Mouse (Mus musculus) C2C12 (cell line): ENCODE data around the gene Klk7. TPM values are rescaled to one million over a fixed set of nuclear protein-coding genes. Genes with fewer than 3 reads are reported as not detected.

Experiments used
- H3K27me3 ChIP-seq: one replicate; pipeline ENCODE4 v1.6.1; 2011; ENCODE audit not compliant: control insufficient read depth, insufficient read depth, insufficient read length
- H3K36me3 ChIP-seq: one replicate; pipeline ENCODE4 v1.6.1; 2011; ENCODE audit not compliant: control insufficient read depth, insufficient read depth
- H3K4me3 ChIP-seq: one replicate; pipeline ENCODE4 v1.5.1; 2011; ENCODE audit warnings: mild to moderate bottlenecking, control low read depth; ENCODE audit not compliant: poor library complexity, insufficient read depth, severe bottlenecking
- H3K79me2 ChIP-seq: one replicate; pipeline ENCODE4 v1.6.1; 2011; ENCODE audit not compliant: control insufficient read depth, insufficient read depth
- H3K79me3 ChIP-seq: one replicate; pipeline ENCODE4 v1.6.1; 2011; ENCODE audit warnings: low read depth, control low read depth
- H3ac ChIP-seq: one replicate; pipeline ENCODE3; 2011; ENCODE audit warnings: low read depth; ENCODE audit not compliant: control insufficient read depth, insufficient read length
- CEBPB ChIP-seq: IDR thresholded peaks from one replicate; pipeline ENCODE4 v1.6.1; 2011; ENCODE audit warnings: low read depth, mild to moderate bottlenecking, control low read depth, moderate library complexity
- CTCF ChIP-seq: IDR thresholded peaks from one replicate; pipeline ENCODE4 v1.5.1; 2011; ENCODE audit not compliant: control insufficient read depth, insufficient read depth, insufficient read length
- FOSL1 ChIP-seq: IDR thresholded peaks from one replicate; pipeline ENCODE4 v1.8.0; 2011; ENCODE audit warnings: mild to moderate bottlenecking, low read length; ENCODE audit not compliant: poor library complexity, insufficient read depth, severe bottlenecking
- MAX ChIP-seq: IDR thresholded peaks from one replicate; pipeline ENCODE4 v1.6.1; 2011; ENCODE audit warnings: mild to moderate bottlenecking, control low read depth
- MYOD1 ChIP-seq: IDR thresholded peaks from one replicate; pipeline ENCODE4 v1.6.1; 2011; ENCODE audit warnings: low read depth; ENCODE audit not compliant: control insufficient read depth, insufficient read length
- MYOG ChIP-seq: IDR thresholded peaks from one replicate; pipeline ENCODE4 v1.6.1; 2011; ENCODE audit not compliant: control insufficient read depth, insufficient read length; ENCODE audit errors: extremely low read depth
- USF1 ChIP-seq: IDR thresholded peaks from one replicate; pipeline ENCODE4 v1.6.1; 2011; ENCODE audit warnings: low read depth, mild to moderate bottlenecking, control low read depth, moderate library complexity
- polyA plus RNA-seq: library from polyadenylated mRNA; unstranded; fragments of >200 nt; fragmentation: generic; extraction: Trizol; gene quantifications from one replicate; pipeline ENCODE4 v1.2.1, GENCODE M21; 2012; ENCODE audit warnings: missing spikeins

The Klk7 gene
- polyA plus RNA-seq, 1 experiment, result not detected

DNA sequence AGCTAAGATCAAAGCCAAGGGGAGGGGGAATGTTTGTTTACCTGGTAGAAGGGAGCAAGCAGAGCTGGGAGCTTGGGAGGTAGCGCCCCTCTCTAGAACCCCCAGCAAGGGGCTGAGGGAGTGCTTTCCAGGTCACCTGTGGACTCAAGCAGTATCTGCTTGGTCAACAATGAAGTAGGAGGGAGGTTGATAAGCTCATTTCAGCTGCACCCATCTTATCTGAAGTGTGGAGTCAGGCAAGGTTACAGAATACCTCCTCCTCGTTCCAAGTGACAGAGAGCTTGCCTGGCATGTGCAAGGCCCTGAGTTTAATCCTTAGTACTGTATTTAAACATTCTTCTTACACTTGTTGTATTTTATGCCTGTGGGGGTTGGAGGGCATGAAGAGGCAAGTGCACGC lies 44.6 kb downstream of the Klk7 start:
- Histone ChIP-seq H3ac (no peak overlapping the region), H3K79me3 (no peaks in the 10 kb centered on the region), H3K79me2 (no peaks in the 10 kb centered on the region), H3K27me3 (peaks cover 10% of the 10 kb centered on the region), H3K4me3 (no peak overlapping the region), H3K36me3 (no peaks in the 10 kb centered on the region)
- TF ChIP-seq CEBPB (no peak), MAX (no peak), FOSL1 (no peak), USF1 (no peak), MYOD1 (no peak), CTCF (no peak), MYOG (no peak)

- Histone ChIP-seq H3K79me2 (no peaks in the 10 kb centered on the region), H3ac (no peak overlapping the region), H3K27me3 (peaks cover 8% of the 10 kb centered on the region), H3K4me3 (no peak overlapping the region), H3K36me3 (no peaks in the 10 kb centered on the region), H3K79me3 (no peaks in the 10 kb centered on the region)
- no peak for TF ChIP-seq MYOD1
- TF ChIP-seq MAX, result no peak
- no peak for TF ChIP-seq FOSL1
- TF ChIP-seq CEBPB, result no peak
- TF ChIP-seq USF1, result no peak
- TF ChIP-seq MYOG, result no peak
- no peak for TF ChIP-seq CTCF
Observed at GRCm38 (mm10) chr7:43856307-43856706, 45.2 kb downstream of the Klk7 start.

DNA sequence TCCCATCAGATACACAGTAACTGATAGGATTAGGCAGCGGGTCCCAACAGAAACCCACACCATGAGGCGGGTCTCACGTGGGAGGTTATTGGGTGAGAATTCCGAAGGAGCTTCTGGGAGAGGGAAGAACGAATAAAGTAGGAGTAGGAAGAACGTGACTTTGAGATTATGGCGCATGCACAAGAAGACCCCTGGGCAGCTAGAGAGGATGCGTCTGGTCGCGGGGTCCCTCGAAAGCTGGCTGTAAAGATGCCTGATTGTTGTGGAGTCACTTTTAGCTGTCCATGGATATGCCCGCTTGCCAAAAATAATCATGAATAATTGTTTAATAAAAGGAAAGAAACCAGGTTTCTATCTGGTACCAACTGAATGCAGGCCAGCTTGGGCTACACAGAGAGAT lies 46.4 kb downstream of the Klk7 start:
- no peak for TF ChIP-seq CEBPB
- no peak for TF ChIP-seq FOSL1
- TF ChIP-seq MYOG, result no peak
- no peak for TF ChIP-seq USF1
- no peak for TF ChIP-seq MAX
- TF ChIP-seq CTCF, result no peak
- no peak for TF ChIP-seq MYOD1
- Histone ChIP-seq H3K79me2 (no peaks in the 10 kb centered on the region), H3K4me3 (no peak overlapping the region), H3K36me3 (no peaks in the 10 kb centered on the region), H3ac (no peak overlapping the region), H3K79me3 (no peaks in the 10 kb centered on the region), H3K27me3 (peaks cover 6% of the 10 kb centered on the region)

DNA sequence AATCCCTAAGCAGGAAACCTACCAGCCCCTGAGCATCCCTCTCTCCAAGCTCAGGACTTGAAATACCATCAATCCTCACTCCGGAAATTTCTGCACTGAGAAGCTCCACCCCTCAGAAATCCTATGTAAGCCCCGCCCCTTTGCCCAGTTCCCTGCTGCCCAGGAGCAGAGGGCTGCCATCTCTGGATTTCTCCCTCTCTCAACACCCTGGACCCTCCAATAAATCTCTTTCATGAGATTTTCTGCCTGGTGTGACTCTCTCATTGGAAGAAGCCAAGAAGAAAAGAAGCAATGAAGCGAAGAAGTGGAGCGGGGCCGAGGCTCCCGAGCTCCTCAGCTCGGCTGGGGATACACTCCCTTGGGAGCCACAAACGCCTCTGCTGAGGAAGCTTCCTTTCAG lies 49.3 kb downstream of the Klk7 start:
- Histone ChIP-seq H3K79me2 (no peaks in the 10 kb centered on the region), H3ac (no peak overlapping the region), H3K36me3 (no peaks in the 10 kb centered on the region), H3K27me3 (peaks cover 5% of the 10 kb centered on the region), H3K4me3 (no peak overlapping the region), H3K79me3 (no peaks in the 10 kb centered on the region)
- TF ChIP-seq CEBPB (no peak), FOSL1 (no peak), USF1 (no peak)

Other genes starting within 250 kb of the Klk7 start
- gene Zfp658, start 249.0 kb upstream of the Klk7 start, polyA plus RNA-seq, result 0.90 TPM
- gene Zfp719, start 231.7 kb upstream of the Klk7 start, polyA plus RNA-seq, result 2.1 TPM
- not detected for gene Zfp819, start 204.1 kb upstream of the Klk7 start, polyA plus RNA-seq
- not detected for gene Ceacam18, start 176.6 kb upstream of the Klk7 start, polyA plus RNA-seq
- not detected for gene Siglece, start 151.1 kb upstream of the Klk7 start, polyA plus RNA-seq
- gene Ctu1, start 139.3 kb upstream of the Klk7 start, polyA plus RNA-seq, result 12.4 TPM
- not detected for gene Klk14, start 120.9 kb upstream of the Klk7 start, polyA plus RNA-seq
- gene Klk13, start 98.7 kb upstream of the Klk7 start, polyA plus RNA-seq, result not detected
- gene Klk12, start 42.4 kb upstream of the Klk7 start, polyA plus RNA-seq, result not detected
- not detected for gene Klk11, start 36.7 kb upstream of the Klk7 start, polyA plus RNA-seq
- 2.1 TPM for gene Klk10, start 30.3 kb upstream of the Klk7 start, polyA plus RNA-seq
- 0.16 TPM for gene Klk9, start 19.4 kb upstream of the Klk7 start, polyA plus RNA-seq
- 0.36 TPM for gene Klk8, start 13.7 kb upstream of the Klk7 start, polyA plus RNA-seq
- 1.1 TPM for gene Klk6, start 13.2 kb downstream of the Klk7 start, polyA plus RNA-seq
- not detected for gene Klk5, start 30.7 kb downstream of the Klk7 start, polyA plus RNA-seq
- gene Klk4, start 69.9 kb downstream of the Klk7 start, polyA plus RNA-seq, result not detected
- not detected for gene Klk15, start 122.4 kb downstream of the Klk7 start, polyA plus RNA-seq
- not detected for gene Klk1b8, start 139.4 kb downstream of the Klk7 start, polyA plus RNA-seq
- gene Klk1b1, start 155.5 kb downstream of the Klk7 start, polyA plus RNA-seq, result not detected
- not detected for gene Klk1b9, start 164.8 kb downstream of the Klk7 start, polyA plus RNA-seq
- not detected for gene Klk1b11, start 184.6 kb downstream of the Klk7 start, polyA plus RNA-seq
- not detected for gene Klk1b26, start 200.9 kb downstream of the Klk7 start, polyA plus RNA-seq
- gene Klk1b27, start 241.0 kb downstream of the Klk7 start, polyA plus RNA-seq, result not detected